Mouse (Mus musculus): Measurements from ENCODE around the gene Btbd9. TPM values are rescaled to one million over a fixed set of nuclear protein-coding genes. Genes with fewer than 3 reads are reported as not detected.

Gene Btbd9
- polyA plus RNA-seq, 1 experiment from 2014 or later, result 40.6 TPM

GRCm38 (mm10) chr17:30457486-30457885, 118.8 kb downstream of the Btbd9 start:
- H3K4me1 ChIP-seq (ENCODE audit: control insufficient read depth, insufficient read depth, low read length), result no peaks in the 10 kb centered on the region
- ATAC-seq (replicated peaks; ENCODE audit: insufficient number of reproducible peaks, low FRiP score, low TSS enrichment, low read depth) (no peak), DNase-seq (ENCODE audit: low spot score) (no peak)
- H3K36me3 ChIP-seq (replicated peaks; ENCODE audit: control insufficient read depth, insufficient read depth, low read depth, low read length), result no peaks in the 10 kb centered on the region
- no peaks in the 10 kb centered on the region for H3K27me3 ChIP-seq (ENCODE audit: control insufficient read depth, insufficient read depth, low read length)
- no peak overlapping the region for H3K4me3 ChIP-seq (ENCODE audit: low read depth, low read length)
- no peak overlapping the region for H3K4me2 ChIP-seq (ENCODE audit: low read depth, low read length)
- H3K27ac ChIP-seq (replicated peaks; ENCODE audit: low read depth, low read length), result no peak overlapping the region
- 88% methylated on average over 7 of the region's 7 CpGs for WGBS
- no peaks in the 10 kb centered on the region for H3K9me3 ChIP-seq (replicated peaks; ENCODE audit: control insufficient read depth, low read length)
- no peak overlapping the region for H3K9ac ChIP-seq (replicated peaks; ENCODE audit: low read length)

- H3K9me3 ChIP-seq (replicated peaks; ENCODE audit: control insufficient read depth, low read length), result no peaks in the 10 kb centered on the region
- H3K27ac ChIP-seq (replicated peaks; ENCODE audit: low read depth, low read length), result no peak overlapping the region
- 73% methylated on average over 12 of the region's 12 CpGs for WGBS
Observed at GRCm38 (mm10) chr17:30456293-30456692, 120.0 kb downstream of the Btbd9 start.

GRCm38 (mm10) chr17:30454862-30455243, 121.4 kb downstream of the Btbd9 start:
- Histone ChIP-seq H3K9ac (replicated peaks; ENCODE audit: low read length) (no peak overlapping the region), H3K4me3 (ENCODE audit: low read depth, low read length) (no peak overlapping the region), H3K4me2 (ENCODE audit: low read depth, low read length) (no peak overlapping the region), H3K27me3 (ENCODE audit: control insufficient read depth, insufficient read depth, low read length) (no peaks in the 10 kb centered on the region), H3K27ac (replicated peaks; ENCODE audit: low read depth, low read length) (no peak overlapping the region), H3K4me1 (ENCODE audit: control insufficient read depth, insufficient read depth, low read length) (no peaks in the 10 kb centered on the region), H3K36me3 (replicated peaks; ENCODE audit: control insufficient read depth, insufficient read depth, low read depth, low read length) (no peaks in the 10 kb centered on the region), H3K9me3 (replicated peaks; ENCODE audit: control insufficient read depth, low read length) (no peaks in the 10 kb centered on the region)
- ATAC-seq (replicated peaks; ENCODE audit: insufficient number of reproducible peaks, low FRiP score, low TSS enrichment, low read depth) (no peak), DNase-seq (ENCODE audit: low spot score) (peak; percentile 80)
- 27% methylated on average over 3 of the region's 3 CpGs for WGBS

More at GRCm38 (mm10) chr17:30456293-30456692, 120.0 kb downstream of the Btbd9 start:
- DNase-seq (ENCODE audit: low spot score) (no peak), ATAC-seq (replicated peaks; ENCODE audit: insufficient number of reproducible peaks, low FRiP score, low TSS enrichment, low read depth) (no peak)
- no peaks in the 10 kb centered on the region for H3K4me1 ChIP-seq (ENCODE audit: control insufficient read depth, insufficient read depth, low read length)
- no peaks in the 10 kb centered on the region for H3K36me3 ChIP-seq (replicated peaks; ENCODE audit: control insufficient read depth, insufficient read depth, low read depth, low read length)
- H3K27me3 ChIP-seq (ENCODE audit: control insufficient read depth, insufficient read depth, low read length), result no peaks in the 10 kb centered on the region
- no peak overlapping the region for H3K4me2 ChIP-seq (ENCODE audit: low read depth, low read length)
- H3K4me3 ChIP-seq (ENCODE audit: low read depth, low read length), result no peak overlapping the region
- H3K9ac ChIP-seq (replicated peaks; ENCODE audit: low read length), result no peak overlapping the region

- Histone ChIP-seq H3K36me3 (replicated peaks; ENCODE audit: control insufficient read depth, insufficient read depth, low read depth, low read length) (no peaks in the 10 kb centered on the region), H3K4me3 (ENCODE audit: low read depth, low read length) (no peak overlapping the region), H3K9ac (replicated peaks; ENCODE audit: low read length) (no peak overlapping the region), H3K27me3 (ENCODE audit: control insufficient read depth, insufficient read depth, low read length) (no peaks in the 10 kb centered on the region), H3K9me3 (replicated peaks; ENCODE audit: control insufficient read depth, low read length) (no peaks in the 10 kb centered on the region), H3K27ac (replicated peaks; ENCODE audit: low read depth, low read length) (no peak overlapping the region), H3K4me1 (ENCODE audit: control insufficient read depth, insufficient read depth, low read length) (no peaks in the 10 kb centered on the region), H3K4me2 (ENCODE audit: low read depth, low read length) (no peak overlapping the region)
- DNase-seq (ENCODE audit: low spot score), result no peak
- no peak for ATAC-seq (replicated peaks; ENCODE audit: insufficient number of reproducible peaks, low FRiP score, low TSS enrichment, low read depth)
- WGBS, result 59% methylated on average over 6 of the region's 6 CpGs
Observed at GRCm38 (mm10) chr17:30454155-30454861, 122.0 kb downstream of the Btbd9 start.

GRCm38 (mm10) chr17:30453272-30453671, 123.0 kb downstream of the Btbd9 start:
- H3K9ac ChIP-seq (replicated peaks; ENCODE audit: low read length), result no peak overlapping the region
- DNase-seq (ENCODE audit: low spot score), result no peak
- H3K4me3 ChIP-seq (ENCODE audit: low read depth, low read length), result no peak overlapping the region
- ATAC-seq (replicated peaks; ENCODE audit: insufficient number of reproducible peaks, low FRiP score, low TSS enrichment, low read depth), result no peak
- no peaks in the 10 kb centered on the region for H3K27me3 ChIP-seq (ENCODE audit: control insufficient read depth, insufficient read depth, low read length)
- no peak overlapping the region for H3K27ac ChIP-seq (replicated peaks; ENCODE audit: low read depth, low read length)
- WGBS, result 47% methylated on average over 4 of the region's 4 CpGs
- H3K4me2 ChIP-seq (ENCODE audit: low read depth, low read length), result no peak overlapping the region
- H3K36me3 ChIP-seq (replicated peaks; ENCODE audit: control insufficient read depth, insufficient read depth, low read depth, low read length), result no peaks in the 10 kb centered on the region
- no peaks in the 10 kb centered on the region for H3K9me3 ChIP-seq (replicated peaks; ENCODE audit: control insufficient read depth, low read length)
- no peaks in the 10 kb centered on the region for H3K4me1 ChIP-seq (ENCODE audit: control insufficient read depth, insufficient read depth, low read length)

GRCm38 (mm10) chr17:30452363-30452762, 123.9 kb downstream of the Btbd9 start:
- H3K27me3 ChIP-seq (ENCODE audit: control insufficient read depth, insufficient read depth, low read length), result no peaks in the 10 kb centered on the region
- H3K36me3 ChIP-seq (replicated peaks; ENCODE audit: control insufficient read depth, insufficient read depth, low read depth, low read length), result no peaks in the 10 kb centered on the region
- ATAC-seq (replicated peaks; ENCODE audit: insufficient number of reproducible peaks, low FRiP score, low TSS enrichment, low read depth) (no peak), DNase-seq (ENCODE audit: low spot score) (no peak)
- H3K9me3 ChIP-seq (replicated peaks; ENCODE audit: control insufficient read depth, low read length), result no peaks in the 10 kb centered on the region
- H3K4me1 ChIP-seq (ENCODE audit: control insufficient read depth, insufficient read depth, low read length), result no peaks in the 10 kb centered on the region
- H3K9ac ChIP-seq (replicated peaks; ENCODE audit: low read length), result no peak overlapping the region
- 95% methylated on average over 9 of the region's 9 CpGs for WGBS
- no peak overlapping the region for H3K4me3 ChIP-seq (ENCODE audit: low read depth, low read length)
- H3K4me2 ChIP-seq (ENCODE audit: low read depth, low read length), result no peak overlapping the region
- no peak overlapping the region for H3K27ac ChIP-seq (replicated peaks; ENCODE audit: low read depth, low read length)

- no peak for DNase-seq (ENCODE audit: low spot score)
Observed at GRCm38 (mm10) chr17:30448562-30448961, 127.7 kb downstream of the Btbd9 start.

GRCm38 (mm10) chr17:30445805-30446441, 130.4 kb downstream of the Btbd9 start:
- no peak overlapping the region for H3K4me3 ChIP-seq (ENCODE audit: low read depth, low read length)
- no peaks in the 10 kb centered on the region for H3K4me1 ChIP-seq (ENCODE audit: control insufficient read depth, insufficient read depth, low read length)
- DNase-seq (ENCODE audit: low spot score), result no peak
- no peak overlapping the region for H3K4me2 ChIP-seq (ENCODE audit: low read depth, low read length)
- H3K36me3 ChIP-seq (replicated peaks; ENCODE audit: control insufficient read depth, insufficient read depth, low read depth, low read length), result no peaks in the 10 kb centered on the region
- H3K9me3 ChIP-seq (replicated peaks; ENCODE audit: control insufficient read depth, low read length), result no peaks in the 10 kb centered on the region
- no peak for ATAC-seq (replicated peaks; ENCODE audit: insufficient number of reproducible peaks, low FRiP score, low TSS enrichment, low read depth)
- H3K27ac ChIP-seq (replicated peaks; ENCODE audit: low read depth, low read length), result no peak overlapping the region
- H3K9ac ChIP-seq (replicated peaks; ENCODE audit: low read length), result no peak overlapping the region
- 94% methylated on average over 3 of the region's 3 CpGs for WGBS
- H3K27me3 ChIP-seq (ENCODE audit: control insufficient read depth, insufficient read depth, low read length), result no peaks in the 10 kb centered on the region

More at GRCm38 (mm10) chr17:30448562-30448961, 127.7 kb downstream of the Btbd9 start:
- Histone ChIP-seq H3K4me3 (ENCODE audit: low read depth, low read length) (no peak overlapping the region), H3K36me3 (replicated peaks; ENCODE audit: control insufficient read depth, insufficient read depth, low read depth, low read length) (no peaks in the 10 kb centered on the region), H3K27me3 (ENCODE audit: control insufficient read depth, insufficient read depth, low read length) (no peaks in the 10 kb centered on the region), H3K9ac (replicated peaks; ENCODE audit: low read length) (no peak overlapping the region), H3K4me2 (ENCODE audit: low read depth, low read length) (no peak overlapping the region), H3K27ac (replicated peaks; ENCODE audit: low read depth, low read length) (no peak overlapping the region), H3K4me1 (ENCODE audit: control insufficient read depth, insufficient read depth, low read length) (no peaks in the 10 kb centered on the region), H3K9me3 (replicated peaks; ENCODE audit: control insufficient read depth, low read length) (no peaks in the 10 kb centered on the region)
- no peak for ATAC-seq (replicated peaks; ENCODE audit: insufficient number of reproducible peaks, low FRiP score, low TSS enrichment, low read depth)
- WGBS, result 89% methylated on average over 5 of the region's 5 CpGs
